Mouse (Mus musculus) retina, embryonic 14.5 days (tissue): ENCODE measurements at regions not wholly inside any gene's neighbourhood (a gene's known extent, or its start where the extent isn't known, plus 50 kb on each side); places are given as distances from the start of the nearest gene placed in this dataset.

ENCODE experiments used
- DNase-seq: peaks from one replicate; pipeline ENCODE4 v3.0.0-alpha.2; 2015; ENCODE audit warnings: low spot score

DNA sequence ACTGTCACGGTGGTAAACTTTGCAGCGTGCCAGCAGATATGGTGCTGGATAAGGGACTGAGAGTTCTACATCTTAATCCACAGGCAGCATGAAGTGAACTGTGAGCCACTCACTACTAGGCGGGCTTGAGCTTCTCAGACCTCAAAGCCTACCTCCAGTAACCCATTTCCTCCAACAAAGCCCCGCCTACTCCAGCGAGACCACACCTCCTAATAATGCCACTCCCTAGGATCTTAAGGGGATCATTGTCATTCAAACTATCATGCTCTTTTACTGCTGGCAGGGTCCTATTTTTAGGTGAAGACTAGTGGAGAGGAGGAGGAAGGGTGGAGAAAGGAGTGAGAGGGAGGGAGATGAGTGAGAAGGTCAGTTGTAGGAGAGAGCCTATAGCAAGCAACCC lies 122.0 kb downstream of the Mycn start:
- no peak for DNase-seq

DNA sequence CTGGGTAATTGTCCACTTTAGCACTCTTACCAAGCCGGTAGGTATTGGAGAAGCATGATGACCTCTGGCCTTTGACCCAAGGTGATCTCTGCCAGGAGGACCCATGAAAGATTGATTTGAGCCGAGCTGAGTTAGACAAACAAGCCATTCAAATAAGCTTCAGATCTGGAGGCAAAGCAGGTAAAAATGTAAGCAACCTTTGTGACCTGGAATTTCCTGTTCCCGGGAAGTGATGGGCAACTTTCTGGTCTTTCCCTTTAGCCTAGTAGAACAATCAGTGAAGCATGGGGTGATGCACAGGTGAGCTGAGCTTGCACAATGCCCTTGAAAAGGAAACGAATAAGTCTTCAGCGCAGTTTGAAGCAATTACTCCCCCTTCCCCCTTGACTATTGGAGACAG lies 127.0 kb downstream of the Mycn start:
- DNase-seq: no peak

DNA sequence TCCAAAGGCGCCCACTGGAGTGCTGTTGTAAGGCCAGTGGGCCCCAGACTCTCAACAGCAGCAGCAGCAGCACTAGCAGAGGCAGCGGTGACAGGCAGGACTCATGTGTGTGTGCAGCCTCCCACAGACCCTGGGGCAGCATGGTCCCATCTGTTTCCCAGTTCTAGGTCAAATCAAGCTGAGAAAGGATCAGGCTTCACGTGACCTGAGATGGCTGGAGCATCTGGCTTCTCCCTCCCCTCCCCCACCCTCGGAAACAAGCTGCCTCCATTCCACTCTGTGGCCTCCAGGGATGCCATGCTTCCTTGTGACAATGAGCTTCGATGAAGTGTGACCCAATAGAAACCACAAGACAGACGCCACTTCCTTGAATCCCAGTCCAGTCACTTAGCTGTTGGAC lies 128.8 kb downstream of the Mycn start:
- DNase-seq: peak; percentile 88

DNA sequence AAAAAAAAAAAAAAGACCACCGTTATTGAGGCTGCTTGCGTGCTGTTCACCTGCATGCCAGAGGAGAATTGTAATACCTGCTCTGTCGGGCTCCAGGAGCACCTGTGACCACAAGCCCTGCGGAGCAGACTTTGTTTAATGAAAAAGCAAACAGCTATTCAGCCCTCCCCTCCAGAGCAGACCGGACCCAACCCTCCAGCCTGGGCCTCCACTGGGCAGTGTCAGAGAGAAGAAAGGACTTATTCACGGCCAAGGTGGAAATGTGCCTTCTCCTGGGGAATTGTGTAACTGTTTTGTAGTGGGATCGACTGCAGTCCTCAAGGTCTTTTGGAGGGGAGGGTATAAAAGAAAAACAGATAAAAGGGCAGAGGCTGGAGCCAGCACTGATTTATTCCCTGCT lies 130.8 kb downstream of the Mycn start:
- no peak for DNase-seq

DNA sequence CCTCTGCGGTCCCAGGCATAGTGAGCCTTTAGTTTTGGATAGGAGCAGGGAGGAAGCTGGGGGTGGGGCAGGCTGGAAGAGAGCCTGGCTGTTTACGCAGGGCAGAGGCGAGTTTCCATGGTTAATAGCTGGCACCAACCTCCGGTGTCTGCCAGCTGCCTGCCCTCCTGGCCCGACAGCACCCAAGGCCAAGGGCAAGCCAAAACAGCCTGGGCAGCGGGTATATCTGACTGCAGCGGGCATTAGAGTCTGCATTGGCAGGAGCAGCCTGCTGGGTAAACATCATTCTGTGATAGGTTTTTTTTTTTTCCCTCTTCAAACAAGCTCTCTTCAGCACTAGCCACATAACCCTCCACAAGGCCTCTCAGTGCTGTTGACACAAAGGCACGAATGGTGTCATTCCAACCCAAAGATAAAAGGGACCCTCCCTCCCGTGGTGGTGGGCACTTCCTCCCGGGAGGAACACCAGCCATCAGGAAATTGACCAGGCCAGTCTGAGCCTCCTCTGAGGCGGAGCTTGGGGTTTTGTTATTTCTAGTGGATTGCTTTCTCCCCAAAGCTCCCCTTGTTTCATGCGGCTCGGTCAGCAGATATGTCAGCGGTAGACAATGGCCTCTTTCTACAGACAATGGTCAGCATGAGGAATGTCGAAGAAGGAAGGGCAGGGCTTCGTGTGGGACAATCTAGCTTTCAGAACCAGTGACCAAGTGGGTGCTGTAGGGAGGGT lies 131.4 kb downstream of the Mycn start:
- DNase-seq: peak; percentile 64

DNA sequence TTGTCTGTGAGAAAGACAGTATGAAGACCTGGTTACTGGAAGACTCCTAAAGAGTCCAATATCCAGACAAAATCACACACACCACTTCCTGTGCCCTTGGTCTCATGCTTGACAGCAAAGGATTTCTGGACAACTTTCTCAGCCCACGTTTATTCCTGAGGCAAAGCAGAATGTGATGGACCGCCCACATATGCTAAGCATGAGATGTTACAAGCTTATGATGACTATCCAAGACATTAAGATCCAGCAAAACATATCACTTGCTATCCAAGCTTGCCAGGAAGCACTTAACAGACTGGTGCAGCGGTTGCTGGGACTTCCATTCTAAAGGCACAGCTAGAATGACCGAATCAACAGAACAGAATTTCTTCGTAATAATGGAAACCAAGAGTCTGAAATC lies 133.6 kb downstream of the Mycn start:
- no peak for DNase-seq

DNA sequence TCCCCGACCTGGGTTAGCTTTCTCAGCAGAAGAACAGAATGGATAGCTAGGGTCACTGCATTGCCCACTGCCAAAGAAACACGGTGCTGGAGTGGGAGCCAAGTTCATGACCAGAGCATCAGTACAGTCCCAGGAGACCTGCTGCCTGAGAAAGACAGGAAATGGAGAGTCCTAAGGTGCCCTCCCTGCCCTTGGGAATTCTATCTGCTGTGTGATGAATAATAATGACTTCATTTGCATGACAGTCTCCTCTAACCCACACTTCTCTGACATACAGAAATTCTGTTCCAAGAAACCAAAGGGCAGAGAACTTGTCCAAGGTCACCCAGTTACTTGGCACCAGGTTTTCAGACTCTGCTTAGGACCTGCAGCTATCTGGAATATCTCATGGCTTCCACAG lies 138.1 kb downstream of the Mycn start:
- no peak for DNase-seq

DNA sequence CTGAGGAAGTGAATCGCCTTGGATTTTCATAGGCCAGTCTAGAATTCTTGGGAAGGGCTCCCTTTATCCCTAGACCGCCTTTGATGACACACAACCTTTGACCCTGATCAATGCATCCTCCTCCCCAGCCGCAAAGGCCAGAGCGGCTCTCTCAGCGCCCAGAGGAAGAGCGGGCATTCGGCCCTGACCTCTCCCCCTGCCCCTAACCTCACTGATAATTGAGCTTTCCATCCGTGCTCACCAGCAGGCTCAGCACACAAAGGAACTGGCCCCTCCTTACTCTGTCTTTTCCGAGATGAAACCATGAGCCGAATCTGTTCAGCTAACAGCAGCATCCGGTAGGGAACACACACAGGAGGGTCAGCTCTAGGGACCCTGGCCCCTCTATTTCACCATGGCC lies 139.3 kb downstream of the Mycn start:
- peak; percentile 66 for DNase-seq

DNA sequence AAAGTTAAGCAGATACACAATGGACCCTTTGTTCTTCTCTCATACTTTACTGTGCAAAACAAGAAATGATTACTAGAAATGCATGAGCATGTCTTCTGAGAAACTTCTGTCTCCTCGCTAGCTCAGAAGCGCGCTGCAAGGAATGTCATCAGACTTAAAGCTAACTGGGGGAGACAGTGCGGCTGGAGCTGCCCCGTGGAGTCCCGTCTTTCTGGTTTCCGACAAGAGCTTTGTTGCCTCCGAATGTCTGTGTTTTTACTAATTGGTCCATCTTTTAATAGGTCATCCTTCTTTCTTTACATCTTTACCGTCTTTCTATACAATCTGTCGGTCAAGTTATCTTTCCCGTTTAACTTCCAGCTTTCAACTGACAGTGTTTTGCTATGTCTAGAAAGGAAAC lies 140.0 kb downstream of the Mycn start:
- peak; percentile 51 for DNase-seq

DNA sequence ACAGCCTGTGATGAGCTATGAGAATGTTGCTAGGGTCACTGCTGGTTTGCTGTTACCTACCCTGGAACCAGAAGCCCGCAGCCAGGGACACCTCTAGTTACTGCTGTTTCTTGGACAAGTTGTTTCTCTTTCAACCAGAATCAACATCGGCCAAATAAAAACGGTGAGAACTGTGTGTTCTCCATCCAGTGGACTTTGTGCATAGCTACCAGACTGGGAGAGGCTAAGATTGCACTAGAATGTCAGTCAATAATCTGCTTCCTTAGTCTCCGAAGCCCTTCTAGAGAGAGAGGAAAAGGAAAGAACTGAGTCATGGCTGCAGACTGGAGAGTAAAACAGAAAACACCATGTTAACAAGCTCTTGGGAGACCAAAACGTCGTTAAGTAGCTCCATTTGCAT lies 141.6 kb downstream of the Mycn start:
- no peak for DNase-seq

DNA sequence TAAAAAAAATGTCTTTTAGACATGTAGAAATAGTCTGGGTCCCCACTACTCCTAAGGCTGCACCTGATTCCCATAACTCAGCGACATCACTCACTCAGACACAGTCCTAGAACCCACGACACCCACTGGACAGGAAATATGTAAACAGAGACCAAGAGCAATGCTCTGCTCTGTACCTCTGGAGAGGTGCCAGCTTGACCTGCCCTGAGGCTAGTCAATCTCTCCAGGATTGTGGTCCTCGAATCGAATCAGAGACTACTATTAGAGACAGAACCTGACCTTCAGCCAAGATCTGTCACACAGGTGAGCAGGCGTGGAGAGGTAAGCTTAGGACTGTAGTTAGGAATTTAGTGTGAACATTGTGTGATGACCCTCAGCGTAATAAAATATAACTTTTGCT lies 152.7 kb downstream of the Mycn start:
- DNase-seq: no peak

DNA sequence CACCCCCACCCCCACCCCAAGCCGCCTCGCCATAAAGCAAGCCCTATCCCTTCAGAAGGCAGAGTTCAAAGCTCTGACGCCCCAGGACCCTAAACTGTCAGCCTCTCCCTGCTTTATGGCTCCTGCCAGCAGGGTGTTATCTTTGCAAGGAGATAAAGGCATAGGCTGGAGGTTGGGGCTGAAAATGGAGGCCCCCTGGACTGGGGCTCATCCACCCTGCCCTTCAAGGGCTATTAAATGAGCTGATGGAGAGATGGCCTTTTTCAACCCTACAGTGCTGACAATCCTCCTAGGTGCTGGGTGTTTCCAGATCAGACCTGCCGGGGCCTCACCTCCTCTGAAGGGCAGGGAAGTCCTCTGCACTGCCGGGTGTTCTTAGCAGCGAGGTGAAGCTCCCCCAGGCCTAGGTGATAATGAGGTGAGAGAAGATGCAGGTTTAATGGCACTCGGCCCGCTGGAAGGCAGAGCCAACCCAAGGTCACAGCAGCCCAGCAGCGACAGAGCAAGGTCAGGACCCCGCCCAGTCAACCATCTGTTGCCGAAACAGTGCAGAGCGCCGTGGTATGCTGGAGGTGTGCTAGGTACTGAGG lies 153.4 kb downstream of the Mycn start:
- no peak for DNase-seq

DNA sequence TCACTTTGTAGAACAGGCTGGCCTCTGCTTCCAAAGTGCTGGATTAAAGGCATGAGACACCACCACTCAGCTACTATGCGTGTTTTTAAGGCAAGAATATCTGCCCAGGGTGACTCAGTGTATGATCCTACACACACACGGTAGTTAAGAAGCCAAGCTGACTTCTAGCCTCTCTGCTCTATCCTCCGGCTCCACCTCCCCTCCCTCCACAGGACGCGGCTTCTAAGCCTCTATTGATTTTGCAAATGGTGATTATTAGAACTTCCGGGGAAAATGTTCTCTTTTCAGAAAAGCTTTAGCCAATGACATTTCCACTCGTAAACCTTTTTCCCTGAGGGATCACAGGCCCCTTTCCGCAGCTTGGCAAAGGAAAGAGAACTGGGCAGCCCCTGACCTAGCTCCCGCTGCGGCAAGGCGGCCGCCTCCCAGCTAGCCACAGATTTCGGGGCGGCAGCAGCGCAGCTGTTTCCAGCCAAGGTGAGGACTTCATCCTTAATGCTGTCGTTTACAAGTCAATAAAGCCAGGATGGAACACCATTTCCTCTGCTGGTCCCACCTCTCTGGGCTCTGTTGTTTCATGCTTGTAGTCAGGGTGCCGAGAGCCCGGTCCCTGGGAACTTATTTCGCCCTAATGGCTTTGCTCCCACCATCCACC lies 154.0 kb downstream of the Mycn start:
- DNase-seq: no peak

DNA sequence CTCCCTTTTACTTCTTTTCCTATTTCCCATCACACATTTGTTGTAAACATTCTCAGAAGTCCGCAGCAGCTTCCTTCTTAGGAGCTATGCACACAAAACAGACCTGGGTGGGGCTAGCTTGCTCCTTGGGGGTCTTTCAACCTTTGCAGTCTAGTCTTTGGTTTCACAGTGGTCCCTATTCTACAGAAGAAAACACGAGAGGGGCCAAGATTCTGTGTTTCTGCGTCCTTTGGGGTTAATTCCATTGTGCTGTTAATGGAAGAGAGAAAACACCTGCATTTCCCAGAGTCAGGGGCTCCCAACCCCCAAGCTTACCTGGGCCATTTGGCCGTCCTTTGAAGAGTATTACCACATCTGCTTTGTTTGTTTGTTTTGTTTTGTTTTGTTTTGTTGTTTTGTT lies 154.6 kb downstream of the Mycn start:
- no peak for DNase-seq

DNA sequence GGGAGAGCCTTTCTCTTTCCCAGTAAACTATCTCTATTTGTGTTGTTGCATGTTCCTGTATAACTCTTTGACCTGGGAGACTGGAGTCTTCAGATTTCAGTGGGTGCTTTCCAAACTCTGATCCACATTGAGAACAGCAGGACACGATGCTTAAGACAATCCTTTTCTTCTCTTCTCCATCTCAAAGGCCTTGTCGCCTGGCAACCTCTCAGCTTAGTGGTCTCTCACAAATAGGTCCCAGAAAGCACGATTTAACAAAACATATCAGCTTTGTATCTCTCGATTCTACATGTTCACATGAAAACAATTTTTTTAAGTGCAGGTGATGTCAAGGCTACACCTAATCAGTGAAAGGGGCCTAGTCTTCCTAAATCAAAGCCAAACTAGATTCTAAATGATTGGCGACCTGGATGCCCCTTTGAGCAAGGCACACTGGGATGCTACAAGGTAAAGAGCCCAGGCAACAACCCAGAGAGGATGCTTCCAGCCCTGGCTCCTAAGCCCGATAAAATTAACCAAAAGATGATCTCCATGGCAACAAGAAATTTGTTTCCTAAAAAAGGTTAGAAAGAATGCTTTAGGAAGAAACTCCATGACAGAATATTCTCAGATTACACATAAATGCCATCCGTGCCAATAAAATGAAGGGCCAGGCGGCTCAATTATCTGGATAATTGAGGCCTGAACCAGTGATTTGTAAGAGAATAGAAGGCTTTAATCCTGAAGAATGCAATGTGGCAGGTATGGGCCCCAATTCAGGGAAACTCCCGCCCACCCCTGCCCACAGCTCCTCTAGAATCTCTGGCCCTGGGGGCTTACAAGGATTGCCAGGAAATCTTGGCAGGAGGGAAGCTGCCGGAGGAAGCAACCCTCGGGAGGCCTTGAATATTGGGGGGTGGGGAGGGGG lies 157.8 kb downstream of the Mycn start:
- DNase-seq: no peak

DNA sequence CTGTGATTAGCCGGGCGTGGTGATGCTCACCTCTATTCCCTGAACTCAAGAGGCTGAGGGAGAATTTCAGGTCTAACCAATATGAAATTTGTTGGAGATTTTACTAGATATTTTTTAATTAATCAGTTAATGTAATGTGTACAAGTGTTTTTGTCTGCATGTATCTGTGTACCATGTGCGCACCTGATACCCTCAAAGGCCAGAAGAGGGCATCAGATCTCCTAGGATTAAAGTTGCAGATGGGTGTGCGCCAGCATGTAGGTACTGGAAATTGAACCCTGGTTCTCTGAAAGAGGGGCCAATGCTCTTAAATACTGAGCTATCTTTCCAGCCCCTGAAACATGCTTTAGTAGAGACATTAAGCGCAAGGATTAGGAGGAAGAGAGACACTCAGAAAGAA lies 160.2 kb downstream of the Mycn start:
- no peak for DNase-seq

DNA sequence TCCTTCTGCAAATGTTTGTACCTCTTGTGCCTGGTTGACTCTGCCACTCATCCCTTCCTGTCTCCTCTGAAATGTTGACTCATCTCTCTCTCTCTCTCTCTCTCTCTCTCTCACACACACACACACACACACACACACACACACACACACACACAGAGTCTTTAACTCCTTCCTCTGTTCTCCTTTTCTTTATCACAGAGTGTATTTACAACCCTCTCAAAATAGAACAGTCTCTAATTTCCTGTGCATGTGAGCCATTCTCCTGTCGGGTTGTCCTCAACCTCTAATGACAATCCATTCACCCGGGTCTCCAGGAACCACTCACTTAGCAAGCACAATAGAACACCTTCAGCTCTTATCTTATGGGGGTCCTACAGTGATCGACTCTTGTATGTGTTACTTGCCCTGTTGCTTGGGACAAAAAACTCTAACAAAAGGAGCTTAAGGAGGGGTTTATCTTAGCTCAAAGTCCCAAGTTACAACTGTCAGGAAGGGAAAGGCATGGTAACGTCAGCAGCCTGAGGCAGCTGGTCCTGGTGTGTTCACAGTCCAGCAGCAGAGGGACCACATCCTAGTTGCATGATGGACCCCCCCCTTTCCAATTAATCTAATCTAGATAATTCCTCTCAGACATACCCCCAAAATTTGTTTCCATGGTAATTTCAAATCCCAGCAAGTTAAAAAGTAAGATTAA lies 163.0 kb downstream of the Mycn start:
- no peak for DNase-seq

DNA sequence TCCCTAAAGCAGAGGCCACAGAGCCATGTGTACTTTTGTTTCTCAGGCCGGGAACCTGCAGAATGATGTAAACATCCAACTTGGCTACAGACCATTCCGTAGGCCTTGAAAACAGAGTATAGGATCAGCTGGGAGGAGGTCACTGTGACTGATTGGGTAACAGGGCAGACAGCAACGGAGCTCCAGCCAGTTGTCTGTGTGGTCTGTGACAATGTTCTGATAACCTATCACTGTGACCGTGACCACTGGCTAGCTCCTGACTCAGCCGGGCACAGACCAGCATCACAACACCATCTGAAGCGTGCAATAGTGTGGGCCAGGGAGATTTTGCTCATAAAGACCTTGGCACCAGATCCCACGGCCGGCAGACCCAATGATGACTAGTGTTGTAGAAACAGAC lies 164.3 kb downstream of the Mycn start:
- DNase-seq: no peak

DNA sequence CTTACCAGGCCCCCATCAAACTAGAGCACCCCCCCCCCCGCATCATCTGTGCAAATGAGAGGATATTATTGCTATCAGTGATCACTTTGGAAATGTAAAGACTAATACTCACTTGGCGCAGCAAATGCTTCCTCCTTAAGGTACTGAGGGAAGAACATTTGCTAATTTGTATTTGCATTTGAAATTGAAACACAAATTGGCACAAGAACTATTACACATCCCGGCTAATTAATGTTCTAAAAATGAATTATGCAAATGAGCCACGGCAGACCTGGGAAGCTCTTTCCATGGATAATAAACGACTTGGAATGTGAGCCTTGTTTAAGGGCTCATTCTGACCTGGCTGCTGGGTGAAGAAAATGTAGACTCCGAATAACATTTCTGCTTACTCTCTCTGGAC lies 164.9 kb downstream of the Mycn start:
- DNase-seq: no peak

DNA sequence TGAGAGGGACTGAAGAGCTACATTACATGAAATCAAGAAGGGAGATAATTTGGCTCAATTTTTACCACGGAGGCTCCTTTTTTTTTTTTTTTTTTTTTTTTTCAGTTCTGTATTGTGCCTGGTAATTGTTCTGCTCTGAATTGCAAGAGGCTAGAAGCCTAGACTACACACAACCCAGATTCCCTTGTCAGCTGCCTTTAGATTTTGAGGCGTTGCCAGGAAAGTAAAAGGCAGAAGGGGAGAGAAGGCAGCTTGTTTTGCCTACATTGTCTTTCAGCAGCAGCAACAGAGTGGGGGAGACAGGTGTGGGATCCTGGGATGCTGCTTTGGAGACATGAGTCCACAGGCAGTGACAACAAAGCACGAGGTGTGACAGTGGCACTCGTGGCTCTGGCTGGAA lies 170.7 kb downstream of the Mycn start:
- DNase-seq: no peak

DNA sequence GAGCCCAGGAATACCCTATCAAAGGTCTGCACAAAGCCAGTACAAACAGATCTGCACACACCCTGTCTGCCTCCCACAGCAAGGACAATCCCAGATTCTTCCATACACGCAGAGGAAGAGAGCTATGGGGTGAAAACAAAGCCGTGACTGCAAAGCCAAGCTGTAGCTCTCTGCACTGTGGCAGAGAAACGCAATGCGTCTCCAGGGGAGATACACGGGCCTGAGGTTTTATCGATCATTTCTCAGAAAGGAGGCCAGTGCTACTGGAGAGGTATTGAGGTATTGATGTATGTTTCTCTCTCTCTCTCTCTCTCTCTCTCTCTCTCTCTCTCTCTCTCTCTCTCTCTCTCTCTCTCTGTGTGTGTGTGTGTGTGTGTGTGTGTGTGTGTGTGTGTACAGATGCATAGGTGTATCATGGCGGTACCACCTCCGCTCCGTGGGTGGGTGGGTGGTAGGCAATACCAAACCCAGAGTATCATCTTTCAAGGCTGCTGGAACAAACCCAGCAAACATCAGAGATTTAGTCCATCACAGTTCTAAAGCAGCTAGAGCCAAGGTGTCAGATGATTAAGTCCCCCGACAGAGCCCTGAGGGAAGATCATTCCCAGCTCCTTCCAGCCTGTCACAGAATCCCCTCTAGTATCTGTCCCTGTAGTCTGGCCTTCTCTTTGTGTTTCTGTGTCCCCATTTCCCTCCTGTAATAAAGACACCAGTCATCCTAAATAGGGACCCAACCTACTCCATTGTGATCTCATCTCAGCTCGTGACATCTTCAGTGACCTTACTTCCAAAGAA lies 175.0 kb downstream of the Mycn start:
- no peak for DNase-seq
